Comparison of ENCODE assay signal across 13 mouse cellular contexts in the genomic region with DNA sequence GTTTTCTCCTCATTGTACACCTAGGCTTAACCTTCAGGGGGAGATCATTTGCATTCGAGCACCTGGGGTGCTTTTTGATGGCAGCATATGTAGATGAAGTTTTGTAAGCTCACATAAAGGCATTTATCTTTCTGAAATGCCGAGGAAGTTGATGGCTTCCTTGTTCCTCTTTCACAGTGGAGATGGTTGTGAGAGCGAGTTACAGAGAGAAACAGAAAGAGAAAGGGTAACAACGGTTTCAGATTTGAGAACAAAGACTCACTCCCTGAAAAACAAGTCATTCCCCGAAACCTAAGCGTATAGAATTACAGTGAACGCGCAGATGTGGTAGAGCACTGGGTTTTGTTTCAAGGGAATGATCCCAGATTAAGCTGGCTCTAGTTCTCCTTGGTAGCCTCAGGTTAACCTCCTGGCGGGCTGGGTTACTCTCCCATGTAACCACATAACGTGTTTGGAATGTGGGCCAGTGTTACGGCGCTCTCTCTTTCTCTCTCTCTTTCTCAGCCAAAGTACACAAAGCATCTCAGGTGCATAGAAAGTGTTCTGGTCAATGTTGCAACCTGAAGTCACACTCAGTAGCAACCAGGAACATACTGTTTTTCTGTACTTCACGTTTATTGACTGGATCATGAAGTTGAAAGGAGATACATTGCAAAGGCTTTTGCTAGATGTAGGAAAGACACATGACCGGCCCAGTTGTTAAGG. TPM values are rescaled to one million over a fixed set of nuclear protein-coding genes. Genes with fewer than 3 reads are reported as not detected.
DNase-seq lines count a peak whose midpoint lies in the region; ATAC-seq and TF ChIP-seq lines count a peak whose summit lies in the region.
"Had no signal": no experiment of that assay in that cellular context is flagged by ENCODE, and none has a peak within 500 bp of the region (broad histone marks: within the 10 kb centered on the region; RNA-seq: fewer than 3 reads in every experiment).

No protein-coding gene starts in this region.

- no peak overlapping the region for H3K4me2 ChIP-seq in heart, embryonic 13.5 days
- H3K4me2 ChIP-seq in lung, postnatal 0 days (replicated peaks; ENCODE audit: low read depth, low read length): no peak overlapping the region
- H3K4me2 ChIP-seq in embryonic facial prominence, embryonic 15.5 days (replicated peaks): no peak overlapping the region
- H3K4me2 ChIP-seq: heart, embryonic 12.5 days; limb, embryonic 15.5 days had no signal

- intact Hi-C loops in heart, postnatal 36 days (cut with DNase I): no loop called here

- 0 out of 2 replicates have a peak overlapping the region, but pooled peaks have one; percentile 74 for H3K27ac ChIP-seq in heart, embryonic 13.5 days (replicated peaks)
- H3K27ac ChIP-seq in lung, postnatal 0 days (ENCODE audit: low read length): no peak overlapping the region
- no peak overlapping the region for H3K27ac ChIP-seq in embryonic facial prominence, embryonic 15.5 days (replicated peaks)
- peak overlapping the region; percentile 61 for H3K27ac ChIP-seq in small intestine, adult 2 months (ENCODE audit: insufficient read depth, low read depth, low read length)
- H3K27ac ChIP-seq: limb, embryonic 15.5 days had no signal

- H3K4me1 ChIP-seq in heart, embryonic 13.5 days: peaks cover 37% of the 10 kb centered on the region
- no peaks in the 10 kb centered on the region for H3K4me1 ChIP-seq in lung, postnatal 0 days (ENCODE audit: insufficient read depth, low read depth, low read length)
- peaks cover 12% of the 10 kb centered on the region for H3K4me1 ChIP-seq in embryonic facial prominence, embryonic 15.5 days
- H3K4me1 ChIP-seq in small intestine, adult 2 months (ENCODE audit: control insufficient read depth, insufficient read depth, insufficient read length, low read length): peaks cover 4% of the 10 kb centered on the region; the same call in 1 of the 2 replicates

- peaks cover 71% of the 10 kb centered on the region for H3K36me3 ChIP-seq in heart, embryonic 13.5 days
- H3K36me3 ChIP-seq in lung, postnatal 0 days (ENCODE audit: insufficient read depth, low read length): peaks cover 38% of the 10 kb centered on the region
- peaks cover 41% of the 10 kb centered on the region for H3K36me3 ChIP-seq in embryonic facial prominence, embryonic 15.5 days
- peaks cover 45% of the 10 kb centered on the region for H3K36me3 ChIP-seq in small intestine, adult 2 months (ENCODE audit: control insufficient read depth, insufficient read depth, low read length)

- no peak for TF ChIP-seq CTCF in lung, postnatal 0 days (IDR thresholded peaks at IDR 0.05)
- no peak for TF ChIP-seq CTCF in small intestine, adult 2 months (IDR thresholded peaks at IDR 0.05; ENCODE audit: extremely low read depth, insufficient read length, insufficient replicate concordance, low read depth, low read length)

- no peak for DNase-seq in heart, postnatal 36 days
- peak; percentile 40 for DNase-seq in lung, postnatal 0 days (ENCODE audit: low spot score)
- DNase-seq in lung, postnatal 4 days: no peak
- DNase-seq in thymus, postnatal 0 days (ENCODE audit: low spot score): no peak
- DNase-seq in Muller cell, postnatal 12 days (ENCODE audit: inconsistent ontology term): no peak
- DNase-seq: thymus, postnatal 36 days had no signal

- ATAC-seq in heart, embryonic 13.5 days (ENCODE audit: extremely low read depth, insufficient number of reproducible peaks, low FRiP score, low TSS enrichment): no peak
- peak; percentile 32; the same call in 1 of the 2 replicates for ATAC-seq in lung, postnatal 0 days
- peak; percentile 65 for ATAC-seq in embryonic facial prominence, embryonic 15.5 days (ENCODE audit: insufficient number of reproducible peaks, low FRiP score, low TSS enrichment, low read depth)
- ATAC-seq: forebrain, embryonic 14.5 days; intestine, embryonic 16.5 days had no signal

- no peaks in the 10 kb centered on the region for H3K27me3 ChIP-seq in heart, embryonic 13.5 days (replicated peaks)
- no peaks in the 10 kb centered on the region for H3K27me3 ChIP-seq in lung, postnatal 0 days (replicated peaks; ENCODE audit: insufficient read depth, low read length)
- no peaks in the 10 kb centered on the region for H3K27me3 ChIP-seq in embryonic facial prominence, embryonic 15.5 days
- H3K27me3 ChIP-seq in small intestine, adult 2 months (ENCODE audit: control insufficient read depth, insufficient read depth, low read length): no peaks in the 10 kb centered on the region
- H3K27me3 ChIP-seq: heart, embryonic 12.5 days; limb, embryonic 15.5 days had no signal

- H3K9me3 ChIP-seq in heart, embryonic 13.5 days: no peaks in the 10 kb centered on the region
- no peaks in the 10 kb centered on the region for H3K9me3 ChIP-seq in lung, postnatal 0 days (ENCODE audit: low read length)
- H3K9me3 ChIP-seq in embryonic facial prominence, embryonic 15.5 days (replicated peaks): no peaks in the 10 kb centered on the region
- H3K9me3 ChIP-seq: heart, embryonic 12.5 days; limb, embryonic 15.5 days had no signal

- H3K4me3 ChIP-seq in heart, embryonic 13.5 days: no peak overlapping the region
- no peak overlapping the region for H3K4me3 ChIP-seq in lung, postnatal 0 days (ENCODE audit: low read depth, low read length)
- H3K4me3 ChIP-seq in embryonic facial prominence, embryonic 15.5 days (replicated peaks): no peak overlapping the region
- no peak overlapping the region for H3K4me3 ChIP-seq in small intestine, adult 2 months (ENCODE audit: low read depth, low read length)
- H3K4me3 ChIP-seq: heart, embryonic 12.5 days; limb, embryonic 15.5 days had no signal

- WGBS in heart, embryonic 13.5 days: 84% methylated on average over 14 of the region's 14 CpGs
- WGBS in lung, postnatal 0 days: 81% methylated on average over 14 of the region's 14 CpGs
- 50% methylated on average over 14 of the region's 14 CpGs for WGBS in embryonic facial prominence, embryonic 15.5 days
- 83% methylated on average over 14 of the region's 14 CpGs for WGBS in small intestine, adult 2 months

- TF ChIP-seq POLR2A in small intestine, adult 2 months (IDR thresholded peaks at IDR 0.05; ENCODE audit: low read depth, low read length): no peak

- TF ChIP-seq EP300 in lung, postnatal 0 days (IDR thresholded peaks at IDR 0.05): no peak

- no peak overlapping the region for H3K9ac ChIP-seq in heart, embryonic 13.5 days
- no peak overlapping the region for H3K9ac ChIP-seq in lung, postnatal 0 days (replicated peaks; ENCODE audit: low read depth)
- H3K9ac ChIP-seq in embryonic facial prominence, embryonic 15.5 days: no peak overlapping the region
- H3K9ac ChIP-seq: heart, embryonic 12.5 days; limb, embryonic 15.5 days had no signal

RNA-seq across cellular contexts. Expression of gene Cemip2, which starts 40.0 kb away (rescaled TPM):
- polyA plus RNA-seq in heart, embryonic 13.5 days (2015; fragmentation: Nextera tagmentation; extraction: Ambion mirVana): 55.2 and 58.9 TPM in 2 replicates
- 10 to 100 TPM; 12.2 to 14.0 TPM for total RNA-seq in heart, postnatal 36 days (2021)
- polyA plus RNA-seq in lung, postnatal 0 days (2015; fragmentation: Nextera tagmentation; extraction: Ambion mirVana): 46.7 and 47.2 TPM in 2 replicates
- 30.8 and 33.0 TPM in 2 replicates for polyA plus RNA-seq in embryonic facial prominence, embryonic 15.5 days (2015; fragmentation: Nextera tagmentation; extraction: Ambion mirVana)
- polyA plus RNA-seq in small intestine, adult 2 months (2012; rRNA removed): 2.0 and 3.8 TPM in 2 replicates
- polyA plus RNA-seq in thymus, postnatal 0 days (2015; fragmentation: Nextera tagmentation; extraction: Ambion mirVana): 4.7 and 5.6 TPM in 2 replicates

Comparison
In these comparisons a context has a peak if more than half of its experiments do, and no peak if none do; other contexts are left out.
1. H3K27ac ChIP-seq: peak in heart, embryonic 13.5 days (single experiment) and small intestine, adult 2 months (single experiment); none in lung, postnatal 0 days (single experiment) and embryonic facial prominence, embryonic 15.5 days (single experiment).